Mouse (Mus musculus): ENCODE results near the gene Pcbp1. TPM values are rescaled to one million over a fixed set of nuclear protein-coding genes. Genes with fewer than 3 reads are reported as not detected.
"Not testable (repeated sequence)": the region's sequence is repeated elsewhere in the genome, so short reads cannot be mapped to it uniquely, and the experiment has no call there.

The Pcbp1 gene
- 518 and 536 TPM in 2 replicates for polyA plus RNA-seq (2014; fragmentation: Nextera tagmentation; extraction: Ambion mirVana)

DNA sequence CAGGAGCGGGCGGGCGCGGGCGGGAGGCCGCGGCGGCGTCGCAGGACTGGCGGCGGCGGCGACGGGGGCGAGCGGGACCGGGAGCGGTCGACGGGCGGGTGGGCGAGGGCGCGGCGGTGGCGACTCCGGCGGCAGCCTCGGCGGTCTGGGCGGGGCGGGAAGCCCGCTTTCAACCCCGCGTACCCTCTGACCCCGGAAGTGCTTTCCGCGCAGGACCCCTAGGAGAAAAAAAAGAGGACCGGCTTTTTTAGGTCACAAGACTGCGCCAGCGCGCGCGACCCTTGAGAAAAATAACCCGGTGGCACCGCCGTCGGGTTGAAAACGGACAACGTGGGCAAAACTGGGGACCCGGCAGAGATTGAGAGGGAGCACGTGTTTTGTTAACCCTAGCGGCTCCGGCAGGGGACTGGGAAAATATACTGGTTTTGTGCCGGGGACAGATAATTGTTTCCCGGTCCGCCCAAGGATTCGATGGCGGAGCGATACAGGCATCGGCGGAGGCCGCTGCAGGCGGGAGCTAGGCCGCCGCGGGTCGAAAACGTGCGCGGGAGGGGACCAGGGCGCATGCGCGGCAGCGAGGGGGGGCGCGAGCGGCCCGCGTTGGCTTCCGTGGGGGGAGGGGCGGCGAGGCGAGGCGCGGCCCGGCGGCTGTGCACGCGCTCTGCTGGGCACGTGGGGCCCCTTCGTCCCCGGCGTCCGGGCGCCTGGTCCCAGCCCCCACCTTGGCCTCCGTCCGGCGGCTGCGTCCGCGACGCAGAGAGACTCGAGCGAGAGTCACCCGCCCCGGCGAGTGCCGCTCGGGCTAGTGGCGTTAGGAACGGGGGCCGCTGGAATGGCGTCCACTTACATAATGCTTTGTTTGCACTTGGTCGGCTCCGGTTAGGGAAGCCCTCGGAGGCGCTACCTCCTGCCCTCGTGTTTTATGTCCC lies at the start of gene Pcbp1:
Pcbp1 (minus strand) TSS at position 290 of the 929 bp plus-strand sequence.
- peak; percentile 96 for DNase-seq (ENCODE audit: low spot score)
- H3K36me3 ChIP-seq (ENCODE audit: control insufficient read depth, insufficient read depth, low read length), result 0 out of 2 replicates have a peak, but pooled peaks cover 2% of the 10 kb centered on the region
- H3K4me2 ChIP-seq (ENCODE audit: low read depth), result peak within 1 kb of the TSS; percentile 87
- WGBS, result under 1% methylated on average over 81 of the region's 120 CpGs
- H3K4me3 ChIP-seq (ENCODE audit: low read depth, low read length), result peak within 1 kb of the TSS; percentile 99
- H3K27ac ChIP-seq (ENCODE audit: low read depth, low read length), result peak within 1 kb of the TSS; percentile 100
- peak within 1 kb of the TSS; percentile 99 for H3K9ac ChIP-seq (ENCODE audit: low read length)
- peaks cover 10% of the 10 kb centered on the region for H3K4me1 ChIP-seq (ENCODE audit: control insufficient read depth, insufficient read depth, low read length)
- no peaks in the 10 kb centered on the region for H3K27me3 ChIP-seq (ENCODE audit: control insufficient read depth, insufficient read depth, low read length)
- no peaks in the 10 kb centered on the region for H3K9me3 ChIP-seq (ENCODE audit: control insufficient read depth, low read length)
- peak; percentile 69 for ATAC-seq (ENCODE audit: insufficient read depth, low FRiP score, low TSS enrichment)

DNA sequence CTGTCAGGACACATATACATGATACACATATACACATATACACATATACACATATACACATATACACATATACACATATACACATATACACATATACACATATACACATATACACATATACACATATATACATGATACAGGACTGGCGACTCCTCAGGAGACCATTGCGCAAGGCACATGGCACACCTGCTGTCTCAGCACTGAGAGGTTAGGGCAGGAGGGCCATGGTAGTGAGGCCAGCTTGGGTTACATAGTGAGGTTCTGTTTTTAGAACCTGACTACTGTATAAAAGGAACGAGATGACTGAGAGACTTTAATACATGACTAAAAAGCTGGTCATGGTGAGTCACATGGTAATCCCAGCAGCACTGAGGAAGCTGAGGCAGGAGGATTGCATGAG lies 48.4 kb upstream of the Pcbp1 start:
- WGBS, result 93% methylated on average over 3 of the region's 3 CpGs

DNA sequence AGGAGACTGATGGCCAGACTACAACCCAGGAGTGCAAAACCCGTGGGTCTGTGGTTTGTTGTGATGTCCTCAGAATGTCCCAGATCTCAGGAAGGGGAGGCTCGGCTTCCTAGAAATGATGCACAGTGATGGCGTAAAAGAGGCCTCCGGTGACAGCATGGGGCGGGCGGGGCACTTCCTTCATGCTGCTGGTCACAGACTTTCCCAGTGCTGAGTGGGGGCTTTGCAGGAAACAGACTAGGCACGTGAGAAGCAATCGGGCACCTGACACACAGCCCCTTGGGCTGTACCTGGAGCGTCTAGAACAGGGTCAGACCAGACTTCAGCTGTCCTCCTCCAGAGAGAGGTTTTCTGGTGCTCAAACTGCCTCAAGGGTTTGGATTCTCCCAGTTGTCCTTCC lies 44.7 kb upstream of the Pcbp1 start:
- Histone ChIP-seq H3K4me3 (ENCODE audit: low read depth, low read length) (no peak overlapping the region), H3K4me1 (ENCODE audit: control insufficient read depth, insufficient read depth, low read length) (no peaks in the 10 kb centered on the region), H3K9ac (ENCODE audit: low read length) (no peak overlapping the region), H3K9me3 (ENCODE audit: control insufficient read depth, low read length) (no peaks in the 10 kb centered on the region), H3K4me2 (ENCODE audit: low read depth) (no peak overlapping the region), H3K27me3 (ENCODE audit: control insufficient read depth, insufficient read depth, low read length) (no peaks in the 10 kb centered on the region), H3K27ac (ENCODE audit: low read depth, low read length) (no peak overlapping the region), H3K36me3 (ENCODE audit: control insufficient read depth, insufficient read depth, low read length) (no peaks in the 10 kb centered on the region)
- 63% methylated on average over 9 of the region's 9 CpGs for WGBS
- DNase-seq (ENCODE audit: low spot score), result no peak
- ATAC-seq (ENCODE audit: insufficient read depth, low FRiP score, low TSS enrichment), result no peak

More for the DNA sequence above, 48.4 kb upstream of the Pcbp1 start:
- Histone ChIP-seq H3K27ac (ENCODE audit: low read depth, low read length) (no peak overlapping the region), H3K4me2 (ENCODE audit: low read depth) (no peak overlapping the region), H3K4me1 (ENCODE audit: control insufficient read depth, insufficient read depth, low read length) (no peaks in the 10 kb centered on the region), H3K27me3 (ENCODE audit: control insufficient read depth, insufficient read depth, low read length) (no peaks in the 10 kb centered on the region), H3K9me3 (ENCODE audit: control insufficient read depth, low read length) (no peaks in the 10 kb centered on the region), H3K9ac (ENCODE audit: low read length) (no peak overlapping the region), H3K36me3 (ENCODE audit: control insufficient read depth, insufficient read depth, low read length) (no peaks in the 10 kb centered on the region), H3K4me3 (ENCODE audit: low read depth, low read length) (no peak overlapping the region)
- no peak for DNase-seq (ENCODE audit: low spot score)
- ATAC-seq (ENCODE audit: insufficient read depth, low FRiP score, low TSS enrichment), result no peak

DNA sequence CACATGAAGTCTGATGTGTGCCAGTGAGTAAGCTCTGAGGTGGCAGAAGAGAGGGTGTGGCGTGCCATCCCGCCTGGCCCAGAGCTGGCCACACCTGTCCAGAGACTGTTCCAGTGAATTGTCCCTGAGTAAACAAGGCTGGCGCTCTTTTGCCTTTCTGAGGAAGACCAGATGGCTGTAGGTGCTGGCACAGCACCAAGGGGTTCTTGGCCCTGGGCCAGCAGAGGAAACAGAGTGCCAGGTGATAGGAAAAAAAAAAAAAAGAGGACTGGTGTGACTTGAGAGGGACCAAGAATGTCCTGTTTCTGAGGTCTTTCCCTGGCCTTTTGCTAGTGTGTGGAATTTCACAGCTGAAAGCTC lies 43.3 kb upstream of the Pcbp1 start:
- Histone ChIP-seq H3K9me3 (ENCODE audit: control insufficient read depth, low read length) (no peaks in the 10 kb centered on the region), H3K4me1 (ENCODE audit: control insufficient read depth, insufficient read depth, low read length) (no peaks in the 10 kb centered on the region), H3K4me3 (ENCODE audit: low read depth, low read length) (no peak overlapping the region), H3K27me3 (ENCODE audit: control insufficient read depth, insufficient read depth, low read length) (no peaks in the 10 kb centered on the region), H3K36me3 (ENCODE audit: control insufficient read depth, insufficient read depth, low read length) (peaks cover 2% of the 10 kb centered on the region; the same call in 1 of the 2 replicates), H3K9ac (ENCODE audit: low read length) (no peak overlapping the region), H3K4me2 (ENCODE audit: low read depth) (no peak overlapping the region), H3K27ac (ENCODE audit: low read depth, low read length) (no peak overlapping the region)
- ATAC-seq (ENCODE audit: insufficient read depth, low FRiP score, low TSS enrichment), result no peak
- 76% methylated on average over 3 of the region's 3 CpGs for WGBS
- no peak for DNase-seq (ENCODE audit: low spot score)

DNA sequence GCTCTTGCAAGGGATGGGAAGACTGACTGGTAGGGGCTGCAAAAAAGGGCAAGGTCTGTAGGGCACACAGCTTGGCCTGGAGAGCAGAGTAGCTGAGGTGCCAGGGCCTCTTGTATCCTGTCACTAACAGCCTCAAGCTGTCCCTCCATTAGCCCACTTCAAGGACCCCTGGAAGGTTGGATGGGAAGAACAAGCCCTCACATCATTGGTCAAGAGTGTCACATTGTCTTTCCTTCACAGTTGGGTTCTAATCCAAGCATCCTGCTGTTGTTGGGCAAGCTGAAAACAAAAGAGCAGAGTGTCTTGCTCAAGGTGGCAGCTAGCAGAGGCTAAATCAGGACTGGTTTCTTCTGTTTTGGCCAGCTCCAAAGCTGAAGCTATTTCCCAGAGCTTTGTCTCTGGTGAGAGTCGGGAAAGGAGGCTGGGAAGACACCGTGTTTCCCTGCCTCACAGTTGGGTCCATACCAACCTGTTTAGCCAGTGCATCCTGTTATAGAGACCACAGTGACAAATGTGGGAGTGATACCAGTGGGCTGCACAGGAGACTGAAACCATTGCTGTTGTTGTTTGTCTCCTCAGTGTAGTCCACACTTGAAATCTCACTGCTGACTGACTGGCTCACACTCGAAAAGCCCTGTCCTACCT lies 42.8 kb upstream of the Pcbp1 start:
- Histone ChIP-seq H3K9ac (ENCODE audit: low read length) (no peak overlapping the region), H3K36me3 (ENCODE audit: control insufficient read depth, insufficient read depth, low read length) (peaks cover 2% of the 10 kb centered on the region; the same call in 1 of the 2 replicates), H3K27me3 (ENCODE audit: control insufficient read depth, insufficient read depth, low read length) (no peaks in the 10 kb centered on the region), H3K27ac (ENCODE audit: low read depth, low read length) (no peak overlapping the region), H3K9me3 (ENCODE audit: control insufficient read depth, low read length) (no peaks in the 10 kb centered on the region), H3K4me2 (ENCODE audit: low read depth) (no peak overlapping the region), H3K4me3 (ENCODE audit: low read depth, low read length) (no peak overlapping the region), H3K4me1 (ENCODE audit: control insufficient read depth, insufficient read depth, low read length) (no peaks in the 10 kb centered on the region)
- WGBS, result 58% methylated on average over 3 of the region's 3 CpGs
- DNase-seq (ENCODE audit: low spot score) (no peak), ATAC-seq (ENCODE audit: insufficient read depth, low FRiP score, low TSS enrichment) (no peak)

DNA sequence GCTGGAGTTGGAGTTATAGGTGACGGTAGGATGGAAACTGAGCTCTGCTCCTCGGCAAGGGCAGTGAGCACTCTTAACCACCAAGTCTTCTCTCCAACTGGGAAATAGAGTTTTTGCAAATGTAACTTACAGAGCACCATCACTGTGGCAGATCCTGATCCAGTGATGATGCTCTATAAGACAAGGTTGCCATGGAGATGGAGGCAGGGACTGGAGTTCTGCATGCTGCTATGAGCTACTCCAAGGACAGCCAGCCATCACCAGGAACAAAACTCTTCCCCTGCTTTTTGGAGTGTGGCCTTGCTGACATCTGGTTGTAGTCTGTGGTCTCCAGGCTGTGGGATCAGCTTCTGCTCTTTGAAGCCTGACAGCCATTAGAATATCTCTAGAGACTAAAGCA lies 39.7 kb upstream of the Pcbp1 start:
- 92% methylated on average over 2 of the region's 2 CpGs for WGBS
- H3K27ac ChIP-seq (ENCODE audit: low read depth, low read length), result no peak overlapping the region
- no peaks in the 10 kb centered on the region for H3K27me3 ChIP-seq (ENCODE audit: control insufficient read depth, insufficient read depth, low read length)
- H3K4me2 ChIP-seq (ENCODE audit: low read depth), result no peak overlapping the region
- no peaks in the 10 kb centered on the region for H3K9me3 ChIP-seq (ENCODE audit: control insufficient read depth, low read length)
- DNase-seq (ENCODE audit: low spot score) (no peak), ATAC-seq (ENCODE audit: insufficient read depth, low FRiP score, low TSS enrichment) (no peak)
- no peak overlapping the region for H3K9ac ChIP-seq (ENCODE audit: low read length)
- peaks cover 5% of the 10 kb centered on the region for H3K36me3 ChIP-seq (ENCODE audit: control insufficient read depth, insufficient read depth, low read length)
- H3K4me1 ChIP-seq (ENCODE audit: control insufficient read depth, insufficient read depth, low read length), result no peaks in the 10 kb centered on the region
- no peak overlapping the region for H3K4me3 ChIP-seq (ENCODE audit: low read depth, low read length)

DNA sequence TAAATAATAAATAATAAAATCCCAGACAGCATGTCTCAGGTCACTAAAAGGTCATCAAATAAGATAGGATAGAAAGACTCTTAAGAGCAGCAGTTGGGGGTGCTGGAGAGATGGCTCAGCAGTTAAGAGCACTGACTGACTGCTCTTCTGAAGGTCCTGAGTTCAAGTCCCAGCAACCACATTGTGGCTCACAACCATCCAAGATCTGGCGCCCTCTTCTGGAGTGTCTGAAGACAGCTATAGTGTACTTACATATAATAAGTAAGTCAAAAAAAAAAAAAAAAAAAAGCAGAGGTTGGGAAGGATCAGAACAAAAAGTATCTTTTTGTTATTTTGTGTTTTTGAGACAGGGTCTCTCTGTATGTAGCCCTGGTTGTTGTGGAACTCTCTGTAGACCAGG lies 31.1 kb upstream of the Pcbp1 start:
- not testable (repeated sequence) for H3K27ac ChIP-seq (ENCODE audit: low read depth, low read length); H3K9me3 ChIP-seq (ENCODE audit: control insufficient read depth, low read length); DNase-seq (ENCODE audit: low spot score); ATAC-seq (ENCODE audit: insufficient read depth, low FRiP score, low TSS enrichment); H3K4me3 ChIP-seq (ENCODE audit: low read depth, low read length); H3K9ac ChIP-seq (ENCODE audit: low read length); H3K27me3 ChIP-seq (ENCODE audit: control insufficient read depth, insufficient read depth, low read length); H3K36me3 ChIP-seq (ENCODE audit: control insufficient read depth, insufficient read depth, low read length); H3K4me1 ChIP-seq (ENCODE audit: control insufficient read depth, insufficient read depth, low read length); H3K4me2 ChIP-seq (ENCODE audit: low read depth)
- 89% methylated on average over 1 of the region's 1 CpGs for WGBS

DNA sequence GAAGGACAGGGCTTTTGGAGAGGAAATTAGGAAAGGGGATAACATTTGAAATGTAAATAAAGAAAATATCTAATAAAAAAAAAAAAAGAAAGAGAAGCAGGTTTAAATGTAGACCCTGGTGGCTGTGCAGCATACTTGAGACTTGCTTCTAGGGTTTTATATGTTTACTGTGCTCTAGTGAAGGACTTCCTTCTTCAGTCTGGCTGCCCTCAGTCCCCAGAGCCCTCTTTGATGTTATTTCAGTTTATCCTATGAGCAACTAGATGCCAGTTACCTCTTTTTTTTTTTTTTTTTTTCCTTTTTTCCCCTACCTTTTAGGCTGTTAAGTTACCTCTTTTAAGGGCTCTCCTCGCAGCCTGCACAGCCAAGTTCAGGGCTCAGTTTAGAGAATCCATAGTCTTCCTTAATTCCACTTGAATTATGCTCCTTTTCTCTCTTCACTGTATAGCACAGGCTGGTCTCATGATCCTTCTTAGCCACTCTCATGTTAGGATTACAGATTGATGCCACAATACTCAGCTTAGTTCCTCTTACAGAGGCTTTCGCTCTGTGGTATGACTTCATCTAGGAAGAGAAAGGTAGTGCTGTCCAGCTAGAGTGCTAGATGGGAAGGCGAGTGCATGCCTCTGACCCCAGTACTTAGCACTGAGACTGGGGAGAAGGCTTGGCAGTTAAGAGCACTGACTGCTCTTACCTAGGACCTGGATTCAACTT lies 30.4 kb upstream of the Pcbp1 start:
- ATAC-seq (ENCODE audit: insufficient read depth, low FRiP score, low TSS enrichment), result no peak
- no peak overlapping the region for H3K4me3 ChIP-seq (ENCODE audit: low read depth, low read length)
- H3K27me3 ChIP-seq (ENCODE audit: control insufficient read depth, insufficient read depth, low read length), result no peaks in the 10 kb centered on the region
- 94% methylated on average over 3 of the region's 3 CpGs for WGBS
- DNase-seq (ENCODE audit: low spot score), result no peak
- no peak overlapping the region for H3K4me2 ChIP-seq (ENCODE audit: low read depth)
- no peak overlapping the region for H3K27ac ChIP-seq (ENCODE audit: low read depth, low read length)
- no peak overlapping the region for H3K9ac ChIP-seq (ENCODE audit: low read length)
- no peaks in the 10 kb centered on the region for H3K4me1 ChIP-seq (ENCODE audit: control insufficient read depth, insufficient read depth, low read length)
- H3K9me3 ChIP-seq (ENCODE audit: control insufficient read depth, low read length), result no peaks in the 10 kb centered on the region
- peaks cover 4% of the 10 kb centered on the region; the same call in 1 of the 2 replicates for H3K36me3 ChIP-seq (ENCODE audit: control insufficient read depth, insufficient read depth, low read length)

Measured in neural tube, embryonic 11.5 days (tissue).